Mouse (Mus musculus): ENCODE measurements at regions not wholly inside any gene's neighbourhood (a gene's known extent, or its start where the extent isn't known, plus 50 kb on each side); places are given as distances from the start of the nearest gene placed in this dataset.
"Not testable (repeated sequence)": the region's sequence is repeated elsewhere in the genome, so short reads cannot be mapped to it uniquely, and the experiment has no call there.

- DNase-seq (ENCODE audit: low spot score in 2 of 2), result no peak
These were observed 258.8 kb upstream of the St6gal2 start for GRCm38 (mm10) chr17:55186361-55186760.

- no peak for DNase-seq (ENCODE audit: low spot score in 2 of 2)
These were observed 258.4 kb upstream of the St6gal2 start for GRCm38 (mm10) chr17:55186826-55187225.

GRCm38 (mm10) chr17:55206585-55206984, 238.6 kb upstream of the St6gal2 start:
- no peak for DNase-seq (ENCODE audit: low spot score in 2 of 2)

- not testable (repeated sequence) for DNase-seq (ENCODE audit: low spot score in 2 of 2)
These were observed 226.7 kb upstream of the St6gal2 start for GRCm38 (mm10) chr17:55218176-55219099.

- peak in 1 of 2 experiments; percentile 28 for DNase-seq (ENCODE audit: low spot score in 2 of 2)
These were observed 221.1 kb upstream of the St6gal2 start for GRCm38 (mm10) chr17:55224058-55224457.

- DNase-seq (ENCODE audit: low spot score in 2 of 2), result no peak
These were observed 210.9 kb upstream of the St6gal2 start for GRCm38 (mm10) chr17:55234262-55234661.

GRCm38 (mm10) chr17:55262638-55263037, 182.5 kb upstream of the St6gal2 start:
- no peak for DNase-seq (ENCODE audit: low spot score in 2 of 2)

- DNase-seq (ENCODE audit: low spot score in 2 of 2), result no peak
These were observed 168.6 kb upstream of the St6gal2 start for GRCm38 (mm10) chr17:55276541-55276940.

GRCm38 (mm10) chr17:55281276-55281675, 163.9 kb upstream of the St6gal2 start:
- peak; percentile 35 to 70 for DNase-seq (ENCODE audit: low spot score in 2 of 2)

GRCm38 (mm10) chr17:55288589-55288988, 156.6 kb upstream of the St6gal2 start:
- no peak for DNase-seq (ENCODE audit: low spot score in 2 of 2)

- DNase-seq (ENCODE audit: low spot score in 2 of 2), result peak; percentile 37 to 47
These were observed 152.5 kb upstream of the St6gal2 start for GRCm38 (mm10) chr17:55292656-55293055.

GRCm38 (mm10) chr17:55296701-55297100, 148.5 kb upstream of the St6gal2 start:
- DNase-seq (ENCODE audit: low spot score in 2 of 2), result peak in 1 of 2 experiments; percentile 37

- no peak for DNase-seq (ENCODE audit: low spot score in 2 of 2)
These were observed 146.3 kb upstream of the St6gal2 start for GRCm38 (mm10) chr17:55298852-55299251.

- no peak for DNase-seq (ENCODE audit: low spot score in 2 of 2)
These were observed 124.2 kb upstream of the St6gal2 start for GRCm38 (mm10) chr17:55320959-55321358.

- no peak for DNase-seq (ENCODE audit: low spot score in 2 of 2)
These were observed 85.9 kb upstream of the St6gal2 start for GRCm38 (mm10) chr17:55359305-55359704.

GRCm38 (mm10) chr17:55367064-55367463, 78.1 kb upstream of the St6gal2 start:
- no peak for DNase-seq (ENCODE audit: low spot score in 2 of 2)

- peak in 1 of 2 experiments; percentile 3 for DNase-seq (ENCODE audit: low spot score in 2 of 2)
These were observed 77.5 kb upstream of the St6gal2 start for GRCm38 (mm10) chr17:55367464-55368207.

All from left cerebral cortex, adult 9 months (tissue).